Mouse (Mus musculus) adrenal gland, adult (tissue): ENCODE measurements around the gene Neurog1.
A peak's percentile ranks its signal among the peaks of the same experiment; 100 is the strongest.

Experiments used
- DNase-seq, 2 experiments: peaks; one replicate each; pipeline ENCODE4 v3.0.0; 2022 to 2023; ENCODE audit warnings: low spot score in 1 of 2; ENCODE audit not compliant: inconsistent age in 2 of 2

Gene Neurog1

GRCm38 (mm10) chr13:56221995-56222848 is 29.7 kb downstream of the Neurog1 start:
- DNase-seq = peak in 1 of 2 experiments; percentile 36

- no peak for DNase-seq
These were observed 30.6 kb downstream of the Neurog1 start for GRCm38 (mm10) chr13:56221129-56221910.

GRCm38 (mm10) chr13:56219254-56219653 is 32.7 kb downstream of the Neurog1 start:
- no peak for DNase-seq

GRCm38 (mm10) chr13:56216090-56216489 is 35.9 kb downstream of the Neurog1 start:
- DNase-seq = no peak

- DNase-seq = no peak
These were observed 37.3 kb downstream of the Neurog1 start for GRCm38 (mm10) chr13:56214633-56215032.

GRCm38 (mm10) chr13:56209067-56209411 is 42.9 kb downstream of the Neurog1 start:
- no peak for DNase-seq

- DNase-seq = no peak
These were observed 43.5 kb downstream of the Neurog1 start for GRCm38 (mm10) chr13:56208225-56209066.
